Mouse (Mus musculus): ENCODE results near the gene Zfand3.

The Zfand3 gene

DNA sequence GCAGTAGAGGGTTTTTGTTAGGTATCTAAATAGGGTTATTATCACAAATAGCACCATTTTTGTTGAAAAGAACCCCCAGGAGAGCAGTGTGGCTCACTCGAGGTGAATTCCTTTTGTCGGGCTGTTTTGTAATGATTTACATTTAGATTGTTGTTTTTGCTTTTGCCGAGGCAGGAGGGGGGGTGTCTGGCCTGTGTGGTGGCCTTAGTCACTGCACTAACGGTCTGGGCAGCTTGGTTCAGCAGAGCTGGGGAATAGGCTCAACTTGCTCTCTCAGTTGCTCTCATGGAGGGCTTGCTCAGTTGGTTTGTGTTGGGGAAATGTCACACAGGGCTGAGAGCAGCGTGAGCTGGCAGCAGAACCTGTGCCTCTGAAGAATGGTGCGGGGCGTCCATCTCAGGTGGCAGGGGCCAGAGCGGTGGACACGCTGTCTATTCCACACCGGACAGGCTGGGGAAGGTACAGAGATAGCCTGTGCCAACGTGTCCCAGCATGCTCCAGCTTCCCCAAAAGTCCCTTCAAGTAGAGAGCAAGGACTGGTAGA lies 186.6 kb downstream of the Zfand3 start:
- in situ Hi-C loops (cut with MboI, MseI), result no loop called here

GRCm38 (mm10) chr17:30192416-30193005 lies 188.0 kb downstream of the Zfand3 start:
- in situ Hi-C loops (cut with MboI, MseI), result no loop called here

DNA sequence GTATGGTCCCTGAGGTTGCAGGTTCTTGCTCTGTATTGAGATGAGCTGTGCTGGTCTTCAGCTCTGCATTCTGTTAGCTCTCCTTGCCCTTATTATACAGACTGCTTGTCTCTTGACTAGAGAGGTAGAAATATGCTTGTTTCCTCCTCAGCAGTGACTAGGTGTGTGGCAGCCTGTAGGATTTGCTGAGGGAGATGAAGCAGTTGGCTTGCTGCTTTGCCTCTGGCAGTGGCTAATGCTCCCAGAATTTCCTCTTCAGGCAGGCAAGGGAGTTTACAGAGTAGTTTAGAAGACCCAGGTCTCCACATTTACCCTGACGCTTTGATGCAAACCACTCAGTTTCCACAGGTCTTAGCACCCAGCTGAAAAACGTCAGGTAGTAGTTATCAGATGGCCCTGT lies 189.1 kb downstream of the Zfand3 start:
- in situ Hi-C loops (cut with MboI, MseI), result no loop called here

GRCm38 (mm10) chr17:30194091-30194490 lies 189.6 kb downstream of the Zfand3 start:
- in situ Hi-C loops (cut with MboI, MseI), result no loop called here

GRCm38 (mm10) chr17:30194629-30195445 lies 190.3 kb downstream of the Zfand3 start:
- in situ Hi-C loops (cut with MboI, MseI), result no loop called here

DNA sequence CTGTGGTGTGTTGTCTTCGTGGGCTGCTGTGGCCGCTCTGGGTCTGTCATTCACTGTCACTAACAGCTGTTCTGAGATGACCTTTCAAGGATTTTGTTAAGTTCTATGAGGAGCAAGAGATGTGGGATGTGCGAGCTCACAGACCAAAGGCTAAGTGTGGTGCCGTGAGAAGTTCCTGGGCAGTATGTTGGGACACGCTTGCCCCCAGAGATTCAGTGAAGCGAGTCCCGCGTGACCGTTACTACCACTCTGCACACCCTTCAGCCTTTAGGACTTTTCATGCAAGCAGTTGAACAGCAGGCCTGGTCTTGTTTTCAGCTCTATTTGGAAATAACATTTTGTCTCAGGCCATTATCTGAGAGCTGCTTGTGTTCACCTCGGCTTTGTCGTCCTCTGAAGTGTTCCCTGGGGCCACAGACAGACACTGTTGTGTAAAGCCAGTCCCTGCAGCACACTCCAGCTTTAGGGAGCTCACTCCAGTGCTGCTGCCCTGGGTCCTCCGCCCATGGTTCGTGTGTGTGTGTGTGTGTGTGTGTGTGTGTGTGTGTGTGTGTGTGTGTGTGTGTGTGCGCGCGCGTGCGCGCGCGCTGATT lies 191.2 kb downstream of the Zfand3 start:
- in situ Hi-C loops (cut with MboI, MseI), result no loop called here

DNA sequence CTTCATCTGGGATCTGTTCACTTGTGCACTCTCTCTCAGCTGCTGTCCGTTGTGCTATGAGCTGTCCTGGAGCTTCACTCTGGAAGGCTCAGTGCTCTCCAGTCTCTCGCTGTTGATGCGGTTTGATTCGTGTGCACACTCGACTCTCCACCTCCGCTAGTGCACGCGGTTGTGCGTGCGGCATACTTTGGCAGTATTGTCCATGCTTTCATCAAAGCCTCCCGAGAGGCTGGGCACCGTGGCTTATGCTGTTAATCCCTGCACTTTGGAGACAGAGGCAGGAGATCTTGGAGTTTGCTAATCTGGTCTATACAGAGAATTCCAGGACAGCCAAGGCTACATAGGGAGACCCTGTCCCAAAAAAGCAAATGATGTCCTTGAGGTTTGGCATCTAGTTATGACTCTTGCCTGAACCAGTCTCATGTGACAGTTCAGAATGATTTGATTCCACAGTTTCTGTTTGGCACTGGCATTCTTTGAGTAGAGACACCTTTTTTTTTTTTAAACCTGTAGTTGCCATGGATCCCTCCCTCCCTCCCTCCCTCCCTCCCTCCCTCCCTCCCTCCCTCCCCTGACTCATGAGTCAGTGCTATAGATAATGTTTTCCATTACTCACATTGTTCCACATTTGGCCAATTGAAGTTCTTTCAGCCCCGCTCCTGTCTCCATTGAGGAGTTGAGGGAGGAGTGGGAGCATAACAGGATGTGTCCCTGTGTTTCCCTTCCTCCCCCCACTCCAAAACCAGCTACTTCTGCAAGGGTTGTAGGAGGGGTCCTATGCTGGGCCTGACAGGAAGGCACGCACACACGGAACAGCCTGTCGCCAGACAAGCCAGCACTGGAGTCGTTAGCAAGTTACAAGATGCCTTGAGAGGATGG lies 192.1 kb downstream of the Zfand3 start:
- in situ Hi-C loops (cut with MboI, MseI), result no loop called here

- in situ Hi-C loops (cut with MboI, MseI), result no loop called here
Observed at GRCm38 (mm10) chr17:30197280-30198030, 192.9 kb downstream of the Zfand3 start.

- in situ Hi-C loops (cut with MboI, MseI), result no loop called here
Observed at GRCm38 (mm10) chr17:30198422-30198821, 193.9 kb downstream of the Zfand3 start.

DNA sequence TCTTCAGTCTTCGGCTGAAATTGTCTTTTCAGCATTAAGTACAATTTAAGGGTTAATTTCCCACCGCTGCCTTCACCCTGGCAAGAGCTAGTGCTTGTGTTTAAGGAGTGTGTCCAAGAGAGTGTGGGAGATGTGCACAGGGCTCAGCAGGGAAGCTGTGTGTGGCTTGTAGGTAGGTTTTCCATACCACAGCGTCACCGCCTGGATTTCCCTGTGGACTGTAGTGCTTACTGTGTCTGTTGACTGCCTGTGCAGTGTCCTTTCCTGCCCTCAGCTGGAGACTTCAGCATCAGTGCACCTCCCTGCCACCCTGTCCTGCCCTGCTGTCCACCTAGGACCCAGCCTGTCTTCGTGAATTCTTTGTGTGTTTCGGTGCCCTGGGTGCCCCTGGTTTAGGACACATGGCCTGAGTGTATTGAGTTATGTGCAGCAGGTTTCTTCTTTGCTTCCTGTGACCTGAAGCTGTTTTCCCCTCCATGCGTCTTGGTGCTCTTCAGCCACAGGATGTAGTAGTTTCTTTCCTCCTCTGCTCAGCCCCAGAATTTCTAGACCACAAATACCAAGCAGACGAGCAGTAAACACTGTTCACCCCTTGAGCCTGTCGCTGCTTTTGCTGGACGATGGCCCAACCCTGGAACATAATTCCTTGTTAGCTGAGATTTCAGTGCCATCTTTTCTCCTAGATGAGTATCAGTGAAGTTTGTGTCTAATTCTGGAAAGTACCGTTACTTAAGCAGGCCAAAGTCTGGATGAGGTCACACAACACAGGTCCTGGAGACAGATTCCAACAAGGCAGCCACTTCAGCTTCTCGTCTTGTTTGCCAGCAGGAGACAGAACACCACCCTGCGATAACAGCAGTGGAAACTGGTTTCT lies 195.1 kb downstream of the Zfand3 start:
- in situ Hi-C loops (cut with MboI, MseI), result no loop called here

GRCm38 (mm10) chr17:30200283-30200682 lies 195.8 kb downstream of the Zfand3 start:
- in situ Hi-C loops (cut with MboI, MseI), result no loop called here

- in situ Hi-C loops (cut with MboI, MseI), result no loop called here
Observed at GRCm38 (mm10) chr17:30205062-30205825, 200.7 kb downstream of the Zfand3 start.

DNA sequence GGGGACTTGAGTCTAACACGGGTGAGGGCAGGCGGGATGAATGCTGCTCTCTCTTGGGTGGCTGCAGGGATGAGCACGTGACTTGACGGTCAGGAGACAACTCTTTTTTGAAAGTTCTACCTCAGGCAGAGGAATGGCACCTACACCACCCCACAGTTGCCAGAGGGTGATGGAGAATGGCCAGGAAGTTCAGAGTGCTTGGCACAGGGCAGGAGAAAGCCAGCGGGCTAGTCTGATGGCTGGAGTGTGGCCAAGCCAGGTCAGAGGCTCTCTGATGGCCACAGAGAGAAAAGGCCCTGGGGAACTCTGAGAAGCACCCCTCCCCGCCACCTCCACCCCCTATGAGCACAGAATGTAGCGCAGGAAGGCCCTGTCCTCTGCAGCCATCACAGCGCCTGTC lies 205.7 kb downstream of the Zfand3 start:
- in situ Hi-C loops (cut with MboI, MseI), result no loop called here

- in situ Hi-C loops (cut with MboI, MseI), result no loop called here
Observed at GRCm38 (mm10) chr17:30210936-30211335, 206.4 kb downstream of the Zfand3 start.

- in situ Hi-C loops (cut with MboI, MseI), result no loop called here
Observed at GRCm38 (mm10) chr17:30212647-30213046, 208.1 kb downstream of the Zfand3 start.

DNA sequence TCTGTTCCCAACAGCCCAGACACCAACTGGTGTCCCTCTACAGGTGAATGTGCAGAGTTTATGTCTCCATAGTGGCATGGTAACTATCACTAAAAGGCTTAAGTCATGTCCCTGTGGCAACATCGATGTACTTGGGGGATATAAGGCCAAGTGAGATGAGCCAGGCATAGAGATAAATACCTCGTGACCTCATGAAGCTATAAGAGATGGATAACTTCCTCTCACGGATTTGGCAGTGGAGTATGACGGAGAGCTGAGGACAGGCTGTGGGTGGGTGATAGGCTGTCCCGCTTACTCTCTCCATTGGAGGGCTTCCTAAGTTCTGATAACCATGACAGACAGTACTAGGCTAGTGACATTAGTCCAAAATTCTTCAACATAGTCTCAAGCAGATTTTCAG lies 208.8 kb downstream of the Zfand3 start:
- in situ Hi-C loops (cut with MboI, MseI), result no loop called here

- in situ Hi-C loops (cut with MboI, MseI), result no loop called here
Observed at GRCm38 (mm10) chr17:30214393-30214792, 209.9 kb downstream of the Zfand3 start.

GRCm38 (mm10) chr17:30215741-30216140 lies 211.2 kb downstream of the Zfand3 start:
- in situ Hi-C loops (cut with MboI, MseI), result loop anchor here (5.0 kb wide), 1 partner anchor 62 kb away; no protein-coding TSS in a partner anchor

DNA sequence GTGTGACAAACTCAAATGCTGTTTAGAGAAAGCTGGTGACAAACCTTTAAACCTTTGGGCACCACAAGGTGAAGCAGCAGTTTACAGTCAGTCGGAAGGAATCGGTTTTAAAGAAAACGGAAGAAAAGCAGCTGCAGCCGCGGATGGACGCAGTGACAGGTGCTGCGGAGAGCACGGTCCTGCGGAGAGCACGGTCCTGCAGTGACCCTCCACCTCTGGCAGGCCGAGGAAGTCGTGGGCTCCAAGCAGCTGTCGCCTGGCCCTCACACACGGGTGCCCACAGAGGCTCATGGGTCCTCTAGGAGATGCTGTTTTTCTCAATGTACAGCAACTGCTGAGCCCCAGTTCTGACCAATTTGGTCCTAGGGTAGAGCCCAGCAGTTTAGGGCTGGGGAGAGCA lies 217.1 kb downstream of the Zfand3 start:
- in situ Hi-C loops (cut with MboI, MseI), result no loop called here

Measured in regulatory T cell (primary cell).